Mouse (Mus musculus) lung, embryonic 16.5 days (tissue): Measurements from ENCODE around the gene Sirt7. TPM values are rescaled to one million over a fixed set of nuclear protein-coding genes. Genes with fewer than 3 reads are reported as not detected.
"Not testable (repeated sequence)": the region's sequence is repeated elsewhere in the genome, so short reads cannot be mapped to it uniquely, and the experiment has no call there.

Experiments used
- ATAC-seq: fragments of 200-750 bp; cut with Nextera tagmentation; 2 replicates; pipeline ENCODE4 v1.8.0; 2017; ENCODE audit warnings: low read depth, mild to moderate bottlenecking, moderate library complexity
- H3K27ac ChIP-seq: fragments of 300-500 bp; sonication (generic); 2 replicates; pipeline ENCODE4 v1.5.1; 2014; ENCODE audit warnings: mild to moderate bottlenecking, control low read depth, low read length
- H3K27me3 ChIP-seq: fragments of 300-500 bp; sonication (generic); 2 replicates; pipeline ENCODE4 v1.6.1; 2014; ENCODE audit warnings: low read depth, low read length, mixed read lengths; ENCODE audit not compliant: control insufficient read depth, insufficient read depth
- H3K36me3 ChIP-seq: fragments of 300-500 bp; sonication (generic); 2 replicates; pipeline ENCODE4 v1.6.1; 2014; ENCODE audit warnings: low read length; ENCODE audit not compliant: control insufficient read depth, insufficient read depth
- H3K4me1 ChIP-seq: fragments of 300-500 bp; sonication (generic); replicated peaks from 2 replicates; pipeline ENCODE4 v1.6.1; 2014; ENCODE audit warnings: low read length, mixed read lengths; ENCODE audit not compliant: control insufficient read depth, insufficient read depth
- H3K4me2 ChIP-seq: fragments of 300-500 bp; sonication (generic); 2 replicates; pipeline ENCODE4 v1.6.1; 2014; ENCODE audit warnings: low read depth, low read length, control low read depth
- H3K4me3 ChIP-seq: fragments of 300-500 bp; sonication (generic); 2 replicates; pipeline ENCODE4 v1.5.1; 2014; ENCODE audit warnings: mild to moderate bottlenecking, low read length, control low read depth
- H3K9ac ChIP-seq: fragments of 300-500 bp; sonication (generic); 2 replicates; pipeline ENCODE4 v1.6.1; 2014; ENCODE audit warnings: low read length, control low read depth
- H3K9me3 ChIP-seq: fragments of 300-500 bp; sonication (generic); 2 replicates; pipeline ENCODE4 v1.6.1; 2016; ENCODE audit warnings: low read length; ENCODE audit not compliant: control insufficient read depth
- WGBS: fragments of 180-500 bp; shearing (Covaris S2); extraction: QIAGEN DNeasy Blood & Tissue Kit; methylation state at CpG from one replicate; pipeline ENCODE4 v1.1.7; 2014; 5-methylcytosine and 5-hydroxymethylcytosine counted together
- polyA plus RNA-seq: library from polyadenylated mRNA; unstranded; fragments of >200 nt; fragmentation: Nextera tagmentation; extraction: Ambion mirVana; gene quantifications from 2 replicates; pipeline ENCODE4 v1.2.1, GENCODE M21; 2015

The Sirt7 gene
- polyA plus RNA-seq, 1 experiment from 2014 or later, result 32.5 TPM

- Histone ChIP-seq H3K36me3 (peaks cover 36% of the 10 kb centered on the region), H3K4me2 (no peak overlapping the region), H3K27ac (no peak overlapping the region), H3K9ac (no peak overlapping the region), H3K4me3 (no peak overlapping the region), H3K27me3 (no peaks in the 10 kb centered on the region), H3K4me1 (peaks cover 20% of the 10 kb centered on the region), H3K9me3 (no peaks in the 10 kb centered on the region)
- 95% methylated on average over 3 of the region's 3 CpGs for WGBS
- no peak for ATAC-seq
Measured at GRCm38 (mm10) chr11:120600716-120601115, 24.3 kb downstream of the Sirt7 start.

DNA sequence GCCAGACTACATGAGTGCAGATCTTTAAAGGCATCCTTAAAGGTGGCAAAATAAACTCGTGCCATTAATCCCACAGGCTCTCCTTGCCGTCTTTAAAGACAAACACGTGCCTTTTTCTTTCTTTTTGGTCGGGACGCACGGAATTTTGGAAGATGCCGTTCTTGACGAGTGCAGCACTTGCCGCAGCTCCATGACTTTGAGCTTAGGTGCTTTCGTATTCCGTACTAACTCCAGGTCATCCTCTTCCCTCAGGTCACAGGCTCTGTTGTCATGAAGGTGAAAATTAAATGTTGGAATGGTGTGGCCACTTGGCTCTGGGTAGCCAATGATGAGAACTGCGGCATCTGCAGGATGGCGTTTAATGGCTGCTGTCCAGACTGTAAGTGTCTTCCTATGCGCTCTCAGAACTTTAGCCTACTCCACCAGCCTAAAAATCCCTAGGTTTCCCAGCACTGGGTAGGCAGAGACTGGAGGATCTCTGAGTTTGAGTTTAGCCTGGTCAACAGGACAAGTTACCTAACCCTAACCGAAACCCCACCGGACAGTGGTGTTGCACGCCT lies 26.0 kb downstream of the Sirt7 start:
- H3K9ac ChIP-seq, result peak overlapping the region; percentile 75
- H3K9me3 ChIP-seq, result no peaks in the 10 kb centered on the region
- peaks cover 41% of the 10 kb centered on the region for H3K36me3 ChIP-seq
- peak overlapping the region; percentile 93 for H3K4me3 ChIP-seq
- no peaks in the 10 kb centered on the region for H3K27me3 ChIP-seq
- no peak for ATAC-seq
- peak overlapping the region; percentile 82 for H3K4me2 ChIP-seq
- WGBS, result 37% methylated on average over 17 of the region's 17 CpGs
- H3K4me1 ChIP-seq, result peaks cover 20% of the 10 kb centered on the region
- H3K27ac ChIP-seq, result peak overlapping the region; percentile 81

- Histone ChIP-seq H3K4me2 (peak within 1 kb of the TSS; percentile 92), H3K27me3 (no peaks in the 10 kb centered on the region), H3K9ac (peak within 1 kb of the TSS; percentile 97), H3K36me3 (peaks cover 43% of the 10 kb centered on the region), H3K9me3 (no peaks in the 10 kb centered on the region), H3K4me3 (peak within 1 kb of the TSS; percentile 93), H3K27ac (peak within 1 kb of the TSS; percentile 87), H3K4me1 (peaks cover 20% of the 10 kb centered on the region)
- under 1% methylated on average over 83 of the region's 88 CpGs for WGBS
- ATAC-seq, result peak; percentile 98
Measured at GRCm38 (mm10) chr11:120598283-120598989, 26.6 kb downstream of the Sirt7 start, which contains the start of the genes Alyref and Anapc11. Gene Alyref, minus strand, starts transcription at chr11:120598365. Gene Anapc11, plus strand, starts transcription at chr11:120598421.

- ATAC-seq, result peak; percentile 41
- Histone ChIP-seq H3K4me3 (peak overlapping the region; percentile 93), H3K9me3 (no peaks in the 10 kb centered on the region), H3K4me1 (peaks cover 20% of the 10 kb centered on the region), H3K27me3 (no peaks in the 10 kb centered on the region), H3K4me2 (peak overlapping the region; percentile 92), H3K9ac (peak overlapping the region; percentile 97), H3K27ac (peak overlapping the region; percentile 87), H3K36me3 (peaks cover 46% of the 10 kb centered on the region)
- 3% methylated on average over 86 of the region's 99 CpGs for WGBS
Measured at GRCm38 (mm10) chr11:120597240-120598235, 27.5 kb downstream of the Sirt7 start.

GRCm38 (mm10) chr11:120588531-120588930 lies 36.5 kb downstream of the Sirt7 start:
- Histone ChIP-seq H3K9ac (no peak overlapping the region), H3K4me2 (no peak overlapping the region), H3K4me3 (no peak overlapping the region), H3K27me3 (no peaks in the 10 kb centered on the region), H3K9me3 (peaks cover 5% of the 10 kb centered on the region), H3K27ac (no peak overlapping the region), H3K36me3 (peaks cover 58% of the 10 kb centered on the region), H3K4me1 (no peaks in the 10 kb centered on the region)
- 88% methylated on average over 6 of the region's 6 CpGs for WGBS
- no peak for ATAC-seq

DNA sequence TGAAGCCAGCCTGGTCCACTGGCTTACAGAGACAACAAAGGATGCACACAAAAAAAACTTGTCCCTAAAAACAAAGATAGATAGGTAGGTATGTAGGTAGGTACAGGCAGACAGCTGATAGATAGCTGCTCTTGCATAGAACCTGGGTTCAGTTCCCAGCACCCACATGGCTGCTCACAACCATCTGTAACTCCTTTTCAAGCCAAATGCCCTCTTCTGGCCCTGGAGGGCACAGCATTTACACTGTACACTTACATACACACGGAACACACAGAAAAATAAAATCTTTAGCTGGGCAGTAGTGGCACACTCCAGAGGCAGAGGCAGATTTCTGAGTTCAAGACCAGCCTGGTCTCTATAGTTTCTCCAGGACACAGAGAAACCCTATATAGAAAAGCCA lies 41.1 kb downstream of the Sirt7 start:
- no peaks in the 10 kb centered on the region for H3K27me3 ChIP-seq
- 97% methylated on average over 1 of the region's 1 CpGs for WGBS
- peaks cover 20% of the 10 kb centered on the region for H3K4me1 ChIP-seq
- no peak overlapping the region for H3K4me3 ChIP-seq
- no peak overlapping the region for H3K9ac ChIP-seq
- peaks cover 35% of the 10 kb centered on the region for H3K36me3 ChIP-seq
- no peak overlapping the region for H3K27ac ChIP-seq
- H3K4me2 ChIP-seq, result no peak overlapping the region
- no peak for ATAC-seq
- H3K9me3 ChIP-seq, result peaks cover 5% of the 10 kb centered on the region

DNA sequence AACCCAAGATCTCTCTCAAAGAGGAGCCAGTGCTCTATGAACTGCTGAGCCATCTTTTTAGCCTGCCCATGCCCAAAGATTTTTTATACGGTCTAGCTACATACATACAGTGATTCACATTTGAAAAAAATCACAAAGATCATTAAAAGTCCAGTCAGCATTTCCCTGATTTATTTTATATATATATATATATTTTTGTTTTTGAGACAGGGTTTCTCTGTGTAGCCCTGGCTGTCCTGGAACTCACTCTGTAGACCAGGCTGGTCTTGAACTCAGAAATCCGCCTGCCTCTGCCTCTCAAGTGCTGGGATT lies 42.1 kb downstream of the Sirt7 start:
- 85% methylated on average over 2 of the region's 2 CpGs for WGBS
- H3K4me1 ChIP-seq, result peaks cover 20% of the 10 kb centered on the region
- not testable (repeated sequence) for H3K9me3 ChIP-seq, H3K27me3 ChIP-seq, H3K4me3 ChIP-seq, H3K27ac ChIP-seq, H3K9ac ChIP-seq, H3K4me2 ChIP-seq, ATAC-seq
- H3K36me3 ChIP-seq, result peaks cover 37% of the 10 kb centered on the region

GRCm38 (mm10) chr11:120582268-120582981 lies 42.6 kb downstream of the Sirt7 start:
- Histone ChIP-seq H3K4me2 (peak overlapping the region; percentile 92), H3K4me3 (peak overlapping the region; percentile 91), H3K27me3 (no peaks in the 10 kb centered on the region), H3K4me1 (peaks cover 20% of the 10 kb centered on the region), H3K36me3 (peaks cover 38% of the 10 kb centered on the region), H3K27ac (peak overlapping the region; percentile 94), H3K9me3 (peaks cover 5% of the 10 kb centered on the region), H3K9ac (peak overlapping the region; percentile 94)
- ATAC-seq, result no peak
- WGBS, result 75% methylated on average over 8 of the region's 8 CpGs
